Mouse (Mus musculus) myocyte (in vitro differentiated cells): ENCODE data around the gene Sp9. TPM values are rescaled to one million over a fixed set of nuclear protein-coding genes. Genes with fewer than 3 reads are reported as not detected.

ENCODE experiments used
- H3K27me3 ChIP-seq: one replicate; pipeline ENCODE4 v1.6.1; 2011; ENCODE audit not compliant: control insufficient read depth, insufficient read depth, insufficient read length
- H3K36me3 ChIP-seq: one replicate; pipeline ENCODE4 v1.6.1; 2011; ENCODE audit not compliant: control insufficient read depth, insufficient read depth
- H3K4me2 ChIP-seq: one replicate; pipeline ENCODE4 v1.6.1; 2011; ENCODE audit warnings: low read depth, control low read depth
- H3K4me3 ChIP-seq: one replicate; pipeline ENCODE4 v1.5.1; 2011; ENCODE audit warnings: mild to moderate bottlenecking, control low read depth, moderate library complexity
- H3K79me2 ChIP-seq: one replicate; pipeline ENCODE4 v1.6.1; 2011; ENCODE audit not compliant: control insufficient read depth, insufficient read depth
- H3ac ChIP-seq: one replicate; pipeline ENCODE4 v1.6.1; 2011; ENCODE audit not compliant: control insufficient read depth, insufficient read length
- CEBPB ChIP-seq: IDR thresholded peaks from 2 replicates; pipeline ENCODE4 v1.6.1; 2011; ENCODE audit warnings: mild to moderate bottlenecking, moderate library complexity; ENCODE audit not compliant: poor library complexity, insufficient read depth, severe bottlenecking
- E2F4 ChIP-seq: IDR thresholded peaks from one replicate; pipeline ENCODE4 v1.6.1; 2011; ENCODE audit warnings: mild to moderate bottlenecking, control low read depth, moderate library complexity; ENCODE audit not compliant: insufficient read depth
- MAX ChIP-seq: IDR thresholded peaks from one replicate; pipeline ENCODE4 v1.6.1; 2011; ENCODE audit warnings: low read depth, mild to moderate bottlenecking, control low read depth
- MYOD1 ChIP-seq, 3 experiments: IDR thresholded peaks; one replicate each; pipeline ENCODE4 v1.6.1; 2011; ENCODE audit warnings: control low read depth in 2 of 3, low read depth in 2 of 3, mild to moderate bottlenecking in 2 of 3, moderate library complexity in 1 of 3; ENCODE audit not compliant: insufficient read length in 2 of 3, control insufficient read depth in 1 of 3
- MYOG ChIP-seq, 3 experiments: IDR thresholded peaks; one replicate each; pipeline ENCODE4 v1.6.1; 2011; ENCODE audit warnings: control low read depth in 2 of 3, low read depth in 2 of 3, mild to moderate bottlenecking in 2 of 3; ENCODE audit not compliant: insufficient read length in 2 of 3, control insufficient read depth in 1 of 3, insufficient read depth in 1 of 3
- POLR2A ChIP-seq: IDR thresholded peaks from one replicate; pipeline ENCODE4 v1.6.1; 2011; ENCODE audit warnings: low read depth, mild to moderate bottlenecking, control low read depth, moderate library complexity; ENCODE audit not compliant: insufficient read length
- POLR2AphosphoS2 ChIP-seq: IDR thresholded peaks from one replicate; pipeline ENCODE4 v1.6.1; 2011; ENCODE audit warnings: low read depth, control low read depth; ENCODE audit not compliant: insufficient read length
- REST ChIP-seq: IDR thresholded peaks from one replicate; pipeline ENCODE4 v1.6.1; 2011; ENCODE audit warnings: mild to moderate bottlenecking, control low read depth, moderate library complexity; ENCODE audit not compliant: insufficient read depth, insufficient read length
- SRF ChIP-seq: IDR thresholded peaks from one replicate; pipeline ENCODE4 v1.6.1; 2011; ENCODE audit warnings: low read depth; ENCODE audit not compliant: control insufficient read depth, insufficient read length
- TCF12 ChIP-seq: IDR thresholded peaks from one replicate; pipeline ENCODE4 v1.6.1; 2011; ENCODE audit warnings: mild to moderate bottlenecking, control low read depth; ENCODE audit not compliant: poor library complexity, insufficient read depth, severe bottlenecking
- TCF3 ChIP-seq: IDR thresholded peaks from one replicate; pipeline ENCODE4 v1.6.1; 2011; ENCODE audit warnings: low read depth, control low read depth; ENCODE audit not compliant: insufficient read length
- USF1 ChIP-seq: IDR thresholded peaks from one replicate; pipeline ENCODE4 v1.6.1; 2011; ENCODE audit warnings: low read depth, mild to moderate bottlenecking, control low read depth, moderate library complexity
- polyA plus RNA-seq: library from polyadenylated mRNA; unstranded; fragments of >200 nt; fragmentation: generic; extraction: Trizol; gene quantifications from one replicate; pipeline ENCODE4 v1.2.1, GENCODE M21; 2012; ENCODE audit warnings: missing spikeins

Sp9 gene
- polyA plus RNA-seq, 1 experiment: 0.02 TPM

DNA sequence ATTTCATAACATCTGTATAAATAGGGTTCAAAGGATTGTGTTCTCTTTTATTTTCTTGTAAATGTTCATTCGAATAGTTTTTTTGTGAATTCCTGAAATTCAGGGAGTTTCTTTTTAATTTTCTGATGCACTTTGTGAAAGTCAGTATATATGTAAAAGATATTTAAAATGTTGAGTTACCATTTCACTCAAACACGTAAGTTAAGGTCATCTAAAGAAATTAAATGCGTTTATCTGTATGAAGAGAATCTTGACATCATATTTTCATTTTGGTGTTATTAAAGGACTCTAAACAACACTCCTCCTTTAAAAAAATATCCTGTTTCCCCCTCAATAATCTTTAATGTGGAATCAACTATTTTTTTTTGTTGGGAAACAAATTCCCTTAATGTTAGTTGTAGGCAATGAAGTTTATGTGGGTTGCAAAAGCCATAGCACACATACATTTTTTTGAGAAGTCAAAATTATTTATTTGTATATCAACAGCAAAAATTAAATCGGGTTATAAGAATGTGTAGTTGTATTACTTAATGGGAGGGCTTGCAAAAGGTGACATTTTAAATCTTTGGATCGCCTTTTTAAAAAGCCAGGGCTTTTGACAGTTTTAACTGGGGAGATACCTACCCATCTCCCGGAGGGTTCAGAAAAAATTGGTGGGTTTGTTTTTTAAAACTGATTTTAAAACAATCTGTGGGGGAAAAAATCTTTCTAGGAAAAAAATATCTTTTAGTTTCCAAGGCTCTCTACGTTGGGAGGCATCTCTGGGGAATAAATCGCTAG lies 3.7 kb downstream of the Sp9 start:
- H3K4me3 ChIP-seq: no peak overlapping the region
- TF ChIP-seq SRF: no peak
- TF ChIP-seq CEBPB: no peak
- TF ChIP-seq USF1: no peak
- no peak overlapping the region for H3K4me2 ChIP-seq
- H3ac ChIP-seq: no peak overlapping the region
- H3K27me3 ChIP-seq: peaks cover 39% of the 10 kb centered on the region
- H3K79me2 ChIP-seq: no peaks in the 10 kb centered on the region
- no peaks in the 10 kb centered on the region for H3K36me3 ChIP-seq

- Histone ChIP-seq H3K4me2 (no peak overlapping the region), H3K27me3 (peaks cover 39% of the 10 kb centered on the region)
These were observed 4.4 kb downstream of the Sp9 start for GRCm38 (mm10) chr2:73276141-73276571.

DNA sequence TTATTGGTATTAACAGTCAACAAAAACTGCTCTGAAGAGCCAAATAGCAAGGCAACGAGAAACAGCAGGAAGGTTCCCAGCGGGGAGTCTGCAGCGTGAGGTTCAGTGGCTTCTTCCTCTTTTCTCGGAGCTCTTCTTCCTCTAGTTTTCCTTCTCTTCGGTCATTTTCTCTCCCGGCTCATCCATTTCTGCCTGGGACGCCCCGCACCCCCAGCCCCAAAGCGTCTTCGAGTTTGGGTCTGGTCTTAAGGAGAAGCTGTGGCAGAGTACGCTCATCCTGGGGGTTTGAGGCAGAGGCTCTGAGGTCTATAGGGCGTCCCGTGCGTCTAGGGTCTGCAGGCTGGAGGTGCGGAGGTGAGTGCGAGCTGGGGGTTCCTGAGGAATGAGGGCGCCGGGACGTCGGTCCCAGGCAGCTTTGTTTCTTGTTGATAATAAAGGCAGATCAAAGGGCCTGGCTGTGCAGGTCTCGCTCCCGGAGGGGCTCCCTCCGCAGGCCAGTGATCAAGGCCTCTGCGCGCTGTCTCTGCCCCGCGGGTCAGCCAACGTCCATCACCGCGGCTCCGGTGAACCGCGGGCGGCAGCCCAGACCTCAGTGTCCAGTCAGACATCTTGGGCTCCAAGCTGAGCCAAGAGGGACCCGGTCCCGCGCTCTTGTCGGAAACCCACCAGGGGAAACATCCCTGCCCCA lies 5.4 kb downstream of the Sp9 start:
- Histone ChIP-seq H3ac (no peak overlapping the region), H3K79me2 (no peaks in the 10 kb centered on the region), H3K4me3 (no peak overlapping the region), H3K27me3 (peaks cover 32% of the 10 kb centered on the region), H3K4me2 (no peak overlapping the region), H3K36me3 (no peaks in the 10 kb centered on the region)
- TF ChIP-seq E2F4: no peak
- TF ChIP-seq POLR2AphosphoS2: no peak
- no peak for TF ChIP-seq CEBPB
- no peak for TF ChIP-seq MAX
- TF ChIP-seq TCF3: no peak
- TF ChIP-seq MYOD1 (IDR thresholded peaks at IDR 0.05; ENCODE audit: control insufficient read depth in 1 of 3, insufficient read length in 2 of 3, low read depth in 2 of 3): no peak
- TF ChIP-seq POLR2A: no peak
- TF ChIP-seq REST: no peak
- TF ChIP-seq SRF: no peak
- TF ChIP-seq TCF12: no peak
- no peak for TF ChIP-seq MYOG (IDR thresholded peaks at IDR 0.05; ENCODE audit: control insufficient read depth in 1 of 3, insufficient read depth in 1 of 3, insufficient read length in 2 of 3, low read depth in 2 of 3)
- TF ChIP-seq USF1: no peak

More at GRCm38 (mm10) chr2:73276141-73276571, 4.4 kb downstream of the Sp9 start:
- no peak for TF ChIP-seq CEBPB
- no peak for TF ChIP-seq MYOG (IDR thresholded peaks at IDR 0.05; ENCODE audit: control insufficient read depth in 1 of 3, insufficient read depth in 1 of 3, insufficient read length in 2 of 3, low read depth in 2 of 3)
- no peak for TF ChIP-seq MYOD1 (IDR thresholded peaks at IDR 0.05; ENCODE audit: control insufficient read depth in 1 of 3, insufficient read length in 2 of 3, low read depth in 2 of 3)
- TF ChIP-seq E2F4: no peak
- no peak for TF ChIP-seq SRF
- TF ChIP-seq MAX: no peak
- no peak for TF ChIP-seq USF1
- no peak for TF ChIP-seq TCF3
- TF ChIP-seq TCF12: no peak
- TF ChIP-seq POLR2A: no peak
- TF ChIP-seq POLR2AphosphoS2: no peak
- TF ChIP-seq REST: no peak
- no peaks in the 10 kb centered on the region for H3K36me3 ChIP-seq
- no peak overlapping the region for H3K4me3 ChIP-seq
- H3ac ChIP-seq: no peak overlapping the region
- H3K79me2 ChIP-seq: no peaks in the 10 kb centered on the region

- H3ac ChIP-seq: no peak overlapping the region
- H3K4me2 ChIP-seq: no peak overlapping the region
- H3K79me2 ChIP-seq: no peaks in the 10 kb centered on the region
- H3K4me3 ChIP-seq: no peak overlapping the region
- H3K36me3 ChIP-seq: no peaks in the 10 kb centered on the region
- H3K27me3 ChIP-seq: peaks cover 29% of the 10 kb centered on the region
- no peak for TF ChIP-seq MAX
- no peak for TF ChIP-seq POLR2A
- TF ChIP-seq MYOG (IDR thresholded peaks at IDR 0.05; ENCODE audit: control insufficient read depth in 1 of 3, insufficient read depth in 1 of 3, insufficient read length in 2 of 3, low read depth in 2 of 3): no peak
- no peak for TF ChIP-seq MYOD1 (IDR thresholded peaks at IDR 0.05; ENCODE audit: control insufficient read depth in 1 of 3, insufficient read length in 2 of 3, low read depth in 2 of 3)
- no peak for TF ChIP-seq SRF
- TF ChIP-seq TCF3: no peak
- TF ChIP-seq POLR2AphosphoS2: no peak
- TF ChIP-seq TCF12: no peak
- no peak for TF ChIP-seq E2F4
These were observed 6.0 kb downstream of the Sp9 start for GRCm38 (mm10) chr2:73277709-73278075.
